In genomic region chr3:60267416-60268174, GRCm38 (mm10) we compare ENCODE assay signal across 27 mouse cellular contexts.
DNase-seq lines count a peak whose midpoint lies in the region; ATAC-seq and TF ChIP-seq lines count a peak whose summit lies in the region.
"Had no signal": no experiment of that assay in that cellular context is flagged by ENCODE, and none has a peak within 500 bp of the region (broad histone marks: within the 10 kb centered on the region; RNA-seq: fewer than 3 reads in every experiment).

No protein-coding gene starts in this region.

- H3K9ac ChIP-seq in lung, embryonic 14.5 days: no peak overlapping the region
- H3K9ac ChIP-seq in stomach, embryonic 16.5 days (ENCODE audit: low read length): no peak overlapping the region
- H3K9ac ChIP-seq: embryonic facial prominence, embryonic 13.5 days; forebrain, embryonic 15.5 days; hindbrain, embryonic 14.5 days; liver, embryonic 14.5 days; midbrain, embryonic 13.5 days had no signal

- H3K27ac ChIP-seq in lung, embryonic 14.5 days (ENCODE audit: low read depth): no peak overlapping the region
- no peak overlapping the region for H3K27ac ChIP-seq in stomach, embryonic 16.5 days (ENCODE audit: low read length)
- H3K27ac ChIP-seq: embryonic facial prominence, embryonic 13.5 days; forebrain, embryonic 10.5 days; forebrain, embryonic 15.5 days; gastrocnemius, adult 2 months; hindbrain, embryonic 14.5 days; liver, embryonic 14.5 days; macrophage; midbrain, embryonic 13.5 days had no signal

- peak; percentile 67 for DNase-seq in lung, embryonic 14.5 days
- DNase-seq in lung, postnatal 14 days: no peak
- DNase-seq in ZHBTc4 (ENCODE audit: low read depth, low spot score) (peak; percentile 50), adipocyte (ENCODE audit: low spot score) (no peak)
- peak; percentile 23 for DNase-seq in lung, postnatal 10 days
- DNase-seq in layer of hippocampus, postnatal 25 days (ENCODE audit: extremely low spot score in 1 of 2, low spot score in 1 of 2): no peak
- DNase-seq in layer of hippocampus, adult 8-10 months (ENCODE audit: low spot score in 2 of 2): no peak
- DNase-seq: adrenal gland, postnatal 25 days; B cell, adult 2 months; cerebellum, adult 18-20 months; cerebellum, postnatal 10 days; gastrocnemius, adult 2 months; gastrocnemius, postnatal 36 days; heart, adult 18-20 months; kidney, postnatal 14 days; left cerebral cortex, postnatal 4 days; thymus, adult 2 months; thymus, postnatal 36 days had no signal

- no peak overlapping the region for H3K4me3 ChIP-seq in lung, embryonic 14.5 days (ENCODE audit: low read depth, low read length)
- no peak overlapping the region for H3K4me3 ChIP-seq in stomach, embryonic 16.5 days (replicated peaks; ENCODE audit: low read length)
- H3K4me3 ChIP-seq: embryonic facial prominence, embryonic 13.5 days; forebrain, embryonic 10.5 days; forebrain, embryonic 15.5 days; gastrocnemius, adult 2 months; midbrain, embryonic 13.5 days had no signal

- peak overlapping the region; percentile 13 for H3K4me2 ChIP-seq in lung, embryonic 14.5 days
- no peak overlapping the region for H3K4me2 ChIP-seq in stomach, embryonic 16.5 days (ENCODE audit: low read depth, low read length)
- H3K4me2 ChIP-seq: embryonic facial prominence, embryonic 13.5 days; forebrain, embryonic 15.5 days; heart, embryonic 11.5 days; hindbrain, embryonic 14.5 days; midbrain, embryonic 13.5 days had no signal

- no peaks in the 10 kb centered on the region for H3K36me3 ChIP-seq in lung, embryonic 14.5 days (ENCODE audit: insufficient read depth)
- no peaks in the 10 kb centered on the region for H3K36me3 ChIP-seq in stomach, embryonic 16.5 days (ENCODE audit: control insufficient read depth, insufficient read depth, low read length)
- H3K36me3 ChIP-seq: embryonic facial prominence, embryonic 13.5 days; forebrain, embryonic 10.5 days; forebrain, embryonic 15.5 days; midbrain, embryonic 13.5 days had no signal

- H3K9me3 ChIP-seq in lung, embryonic 14.5 days (ENCODE audit: low read depth, low read length): no peaks in the 10 kb centered on the region
- H3K9me3 ChIP-seq in stomach, embryonic 16.5 days (replicated peaks; ENCODE audit: control insufficient read depth, low read length): no peaks in the 10 kb centered on the region
- H3K9me3 ChIP-seq: embryonic facial prominence, embryonic 13.5 days; forebrain, embryonic 10.5 days; forebrain, embryonic 15.5 days; midbrain, embryonic 13.5 days had no signal

- H3K4me1 ChIP-seq in lung, embryonic 14.5 days (ENCODE audit: insufficient read depth): no peaks in the 10 kb centered on the region
- no peaks in the 10 kb centered on the region for H3K4me1 ChIP-seq in stomach, embryonic 16.5 days (ENCODE audit: control insufficient read depth, insufficient read depth, low read length)
- H3K4me1 ChIP-seq: embryonic facial prominence, embryonic 13.5 days; forebrain, embryonic 10.5 days; forebrain, embryonic 15.5 days; midbrain, embryonic 13.5 days had no signal

- TF ChIP-seq CTCF in lung, embryonic 14.5 days (IDR thresholded peaks at IDR 0.05; ENCODE audit: low read depth): no peak

- peak; percentile 94 for ATAC-seq in lung, embryonic 14.5 days (ENCODE audit: insufficient read depth)
- peak; percentile 62; the same call in 1 of the 2 replicates for ATAC-seq in stomach, embryonic 16.5 days (ENCODE audit: insufficient read depth, low FRiP score)
- ATAC-seq: forebrain, embryonic 15.5 days; midbrain, embryonic 13.5 days had no signal

- H3K27me3 ChIP-seq in lung, embryonic 14.5 days (ENCODE audit: insufficient read depth, low read length): no peaks in the 10 kb centered on the region
- H3K27me3 ChIP-seq in stomach, embryonic 16.5 days (ENCODE audit: control insufficient read depth, insufficient read depth, low read length): no peaks in the 10 kb centered on the region
- H3K27me3 ChIP-seq: embryonic facial prominence, embryonic 13.5 days; forebrain, embryonic 15.5 days; midbrain, embryonic 13.5 days had no signal

Comparison
In these comparisons a context has a peak if more than half of its experiments do, and no peak if none do; other contexts are left out.
1. DNase-seq: peak in lung, embryonic 14.5 days (single experiment), ZHBTc4 (single experiment) and lung, postnatal 10 days (single experiment); none in lung, postnatal 14 days (single experiment), layer of hippocampus, postnatal 25 days (0 of 2), adipocyte (single experiment) and layer of hippocampus, adult 8-10 months (0 of 2).